Mouse (Mus musculus) thymus, postnatal 4 days (tissue): ENCODE results near the gene Ush1g.

ENCODE experiments used
- DNase-seq: peaks from one replicate; pipeline ENCODE4 v3.0.0; 2021

Ush1g gene

GRCm38 (mm10) chr11:115267958-115268357 lies 53.9 kb downstream of the Ush1g start:
- no peak for DNase-seq

- no peak for DNase-seq
These were observed 54.6 kb downstream of the Ush1g start, which contains the start of gene Grin2c for GRCm38 (mm10) chr11:115267061-115267883. TSS of gene Grin2c (minus strand) at chr11:115267243.

GRCm38 (mm10) chr11:115266400-115266778 lies 55.5 kb downstream of the Ush1g start:
- no peak for DNase-seq

GRCm38 (mm10) chr11:115265771-115266399 lies 56.0 kb downstream of the Ush1g start:
- peak; percentile 45 for DNase-seq
